Mouse (Mus musculus) kidney, postnatal 0 days (tissue): Measurements from ENCODE around the gene Pdcd7. TPM values are rescaled to one million over a fixed set of nuclear protein-coding genes. Genes with fewer than 3 reads are reported as not detected.

Experiments
- ATAC-seq: fragments of 200-750 bp; cut with Nextera tagmentation; replicated peaks from 2 replicates; pipeline ENCODE4 v1.8.0; 2017; ENCODE audit warnings: low read depth, moderate number of reproducible peaks, moderate TSS enrichment, moderate library complexity; ENCODE audit not compliant: low FRiP score
- DNase-seq: peaks from one replicate; pipeline ENCODE4 v3.0.0-alpha.2; 2016; ENCODE audit warnings: low spot score
- H3K27ac ChIP-seq: fragments of 300-500 bp; sonication (generic); 2 replicates; pipeline ENCODE4 v1.5.1; 2014; ENCODE audit warnings: mild to moderate bottlenecking
- H3K27me3 ChIP-seq: fragments of 300-500 bp; sonication (generic); 2 replicates; pipeline ENCODE4 v1.6.1; 2014; ENCODE audit warnings: low read length, mixed read lengths; ENCODE audit not compliant: insufficient read depth
- H3K36me3 ChIP-seq: fragments of 300-500 bp; sonication (generic); 2 replicates; pipeline ENCODE4 v1.6.1; 2014; ENCODE audit warnings: low read length, mixed read lengths; ENCODE audit not compliant: insufficient read depth
- H3K4me1 ChIP-seq: fragments of 300-500 bp; sonication (generic); replicated peaks from 2 replicates; pipeline ENCODE4 v1.6.1; 2014; ENCODE audit warnings: antibody characterized with exemption, low read length, mixed read lengths; ENCODE audit not compliant: insufficient read depth
- H3K4me2 ChIP-seq: fragments of 300-500 bp; sonication (generic); 2 replicates; pipeline ENCODE4 v1.6.1; 2014; ENCODE audit warnings: mild to moderate bottlenecking, low read length, moderate library complexity, mixed read lengths
- H3K4me3 ChIP-seq: fragments of 300-500 bp; sonication (generic); replicated peaks from 2 replicates; pipeline ENCODE4 v1.5.1; 2014; ENCODE audit warnings: low read depth, low read length
- H3K9ac ChIP-seq: fragments of 300-500 bp; sonication (generic); 2 replicates; pipeline ENCODE4 v1.6.1; 2014; ENCODE audit warnings: low read depth, low read length
- H3K9me3 ChIP-seq: fragments of 300-500 bp; sonication (generic); replicated peaks from 2 replicates; pipeline ENCODE4 v1.6.1; 2016; ENCODE audit warnings: low read length, inconsistent platforms, mixed read lengths
- CTCF ChIP-seq: IDR thresholded peaks from 2 replicates; pipeline ENCODE4 v1.5.1; 2016; ENCODE audit warnings: antibody characterized with exemption, low read depth, mild to moderate bottlenecking, moderate library complexity
- WGBS: fragments of 180-500 bp; shearing (Covaris S2); extraction: QIAGEN DNeasy Blood & Tissue Kit; methylation state at CpG from one replicate; pipeline ENCODE4 v1.1.7; 2014; 5-methylcytosine and 5-hydroxymethylcytosine counted together
- polyA plus RNA-seq: library from polyadenylated mRNA; unstranded; fragments of >200 nt; fragmentation: Nextera tagmentation; extraction: Ambion mirVana; gene quantifications from 2 replicates; pipeline ENCODE4 v1.2.1, GENCODE M21; 2015

The Pdcd7 gene
- polyA plus RNA-seq, 1 experiment from 2014 or later = 10.3 TPM

DNA sequence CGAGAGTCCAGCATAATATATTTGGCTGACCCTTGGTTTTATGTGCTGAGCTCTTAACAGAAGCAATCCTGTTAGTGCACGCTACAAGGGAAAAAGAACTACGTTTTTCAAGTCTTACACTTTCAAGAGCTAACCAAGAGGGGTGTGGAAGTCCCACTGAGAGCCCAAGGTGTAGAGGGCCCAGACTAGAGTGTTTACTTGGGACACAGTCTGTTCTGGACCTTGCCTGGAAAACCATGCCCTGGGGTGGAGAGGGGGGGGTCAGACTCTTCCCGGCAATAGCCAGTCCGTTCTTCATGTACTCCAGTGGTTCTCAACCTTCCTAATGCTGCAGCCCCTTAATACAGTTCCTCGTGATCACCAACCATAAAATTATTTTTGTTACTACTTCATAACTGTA lies 54.0 kb downstream of the Pdcd7 start:
- Histone ChIP-seq H3K27ac (no peak overlapping the region), H3K4me1 (no peaks in the 10 kb centered on the region; the same call in 1 of the 2 replicates), H3K4me2 (no peak overlapping the region), H3K4me3 (no peak overlapping the region), H3K9ac (no peak overlapping the region), H3K27me3 (no peaks in the 10 kb centered on the region), H3K9me3 (no peaks in the 10 kb centered on the region), H3K36me3 (no peaks in the 10 kb centered on the region)
- DNase-seq (no peak), ATAC-seq (no peak)
- no peak for TF ChIP-seq CTCF
- WGBS = 78% methylated on average over 6 of the region's 6 CpGs

DNA sequence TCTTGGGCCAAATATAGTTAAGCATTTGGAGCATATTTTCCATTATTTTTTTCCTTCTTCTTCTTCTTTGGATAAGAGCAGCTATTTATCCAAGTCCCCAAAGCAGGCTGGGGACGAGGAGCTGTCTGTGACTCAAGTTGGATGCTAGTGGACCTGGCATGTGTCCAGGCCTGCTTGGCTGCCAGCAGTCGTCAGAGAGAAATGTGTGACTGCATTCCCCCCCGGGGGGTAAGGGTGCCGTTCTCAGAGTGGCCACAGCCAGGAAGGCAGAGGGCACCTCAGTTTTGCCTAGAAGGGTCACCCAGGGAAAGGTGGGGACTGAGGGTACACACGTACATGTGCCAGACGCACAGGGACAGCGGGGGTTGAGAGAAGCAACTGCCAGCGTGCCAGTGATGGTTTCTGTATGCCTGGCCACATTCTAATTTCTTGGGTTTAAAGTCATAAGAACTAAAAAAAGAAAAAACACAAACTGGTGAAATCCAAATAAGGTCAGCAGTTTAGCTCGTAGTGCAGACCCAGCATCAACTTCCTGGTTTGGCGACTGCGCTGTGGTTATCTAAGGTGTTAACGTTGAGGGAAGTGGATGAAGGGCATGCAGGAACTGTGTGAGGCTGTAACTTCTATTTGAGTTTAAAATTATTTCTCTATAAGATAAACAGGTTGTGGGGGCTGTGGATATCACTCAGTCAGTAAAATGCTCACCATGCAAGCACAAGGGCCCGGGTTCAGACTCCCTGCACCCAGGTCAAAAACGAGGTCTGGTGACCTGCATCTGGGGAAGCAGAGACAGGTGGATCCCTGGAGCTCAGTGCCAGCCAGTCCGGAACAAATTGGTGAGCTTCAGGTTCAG lies 58.7 kb downstream of the Pdcd7 start:
- Histone ChIP-seq H3K4me1 (no peaks in the 10 kb centered on the region), H3K4me3 (no peak overlapping the region), H3K27me3 (no peaks in the 10 kb centered on the region), H3K9ac (0 out of 2 replicates have a peak overlapping the region, but pooled peaks have one; percentile 31), H3K36me3 (no peaks in the 10 kb centered on the region), H3K9me3 (no peaks in the 10 kb centered on the region), H3K4me2 (no peak overlapping the region), H3K27ac (no peak overlapping the region)
- DNase-seq (no peak), ATAC-seq (no peak)
- no peak for TF ChIP-seq CTCF
- 67% methylated on average over 15 of the region's 15 CpGs for WGBS

DNA sequence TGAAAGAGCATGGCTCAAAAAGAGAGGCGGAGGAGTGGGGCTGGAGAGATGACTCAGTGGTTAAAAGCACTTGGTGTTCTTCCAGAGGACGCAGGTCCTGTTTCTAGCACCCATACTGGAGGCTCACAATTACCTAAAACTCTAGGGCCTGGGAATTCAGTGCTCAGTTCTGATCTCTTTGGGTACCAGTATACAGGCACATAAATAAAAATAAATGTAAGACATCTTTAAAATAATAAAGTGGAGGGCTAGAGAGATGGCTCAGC lies 59.2 kb downstream of the Pdcd7 start:
- no peak overlapping the region for H3K9ac ChIP-seq
- H3K36me3 ChIP-seq = no peaks in the 10 kb centered on the region
- H3K4me1 ChIP-seq = no peaks in the 10 kb centered on the region
- H3K4me3 ChIP-seq = no peak overlapping the region
- no peak overlapping the region for H3K27ac ChIP-seq
- WGBS = 81% methylated on average over 2 of the region's 2 CpGs
- no peak for TF ChIP-seq CTCF
- H3K9me3 ChIP-seq = no peaks in the 10 kb centered on the region
- ATAC-seq = no peak
- DNase-seq = no peak
- H3K4me2 ChIP-seq = no peak overlapping the region
- H3K27me3 ChIP-seq = no peaks in the 10 kb centered on the region

- no peak for ATAC-seq
Observed at GRCm38 (mm10) chr9:65407327-65407726, 61.4 kb downstream of the Pdcd7 start.

DNA sequence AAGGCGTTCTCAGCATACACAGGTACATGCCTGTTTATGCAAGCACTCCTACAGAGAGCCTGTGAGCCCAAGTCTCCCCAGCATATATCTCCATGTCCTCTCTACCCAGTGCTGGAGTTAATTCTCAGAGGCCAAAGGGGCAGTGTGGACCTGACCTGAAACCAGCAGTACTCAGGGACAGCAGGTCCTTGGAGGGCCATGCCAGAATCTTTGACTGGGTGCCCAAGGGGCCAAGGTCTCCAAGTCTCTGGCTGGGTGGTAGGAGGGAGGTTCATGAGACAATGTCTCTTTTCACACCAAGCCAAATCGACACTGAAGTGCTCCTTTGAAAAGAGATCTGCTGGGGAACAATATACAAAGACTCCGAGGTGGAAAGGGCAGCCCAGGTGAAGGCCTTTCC lies 62.0 kb downstream of the Pdcd7 start:
- no peak for TF ChIP-seq CTCF
- Histone ChIP-seq H3K27me3 (no peaks in the 10 kb centered on the region), H3K27ac (no peak overlapping the region), H3K4me2 (no peak overlapping the region), H3K36me3 (no peaks in the 10 kb centered on the region), H3K4me3 (no peak overlapping the region), H3K4me1 (no peaks in the 10 kb centered on the region), H3K9me3 (no peaks in the 10 kb centered on the region), H3K9ac (no peak overlapping the region)
- WGBS = 64% methylated on average over 3 of the region's 3 CpGs
- ATAC-seq = no peak
- DNase-seq = no peak

More at GRCm38 (mm10) chr9:65407327-65407726, 61.4 kb downstream of the Pdcd7 start:
- Histone ChIP-seq H3K9ac (no peak overlapping the region), H3K27me3 (no peaks in the 10 kb centered on the region), H3K4me2 (no peak overlapping the region), H3K9me3 (no peaks in the 10 kb centered on the region), H3K27ac (no peak overlapping the region), H3K4me3 (no peak overlapping the region), H3K36me3 (no peaks in the 10 kb centered on the region), H3K4me1 (no peaks in the 10 kb centered on the region)
- TF ChIP-seq CTCF = no peak
- no peak for DNase-seq
- WGBS = 74% methylated on average over 5 of the region's 5 CpGs

DNA sequence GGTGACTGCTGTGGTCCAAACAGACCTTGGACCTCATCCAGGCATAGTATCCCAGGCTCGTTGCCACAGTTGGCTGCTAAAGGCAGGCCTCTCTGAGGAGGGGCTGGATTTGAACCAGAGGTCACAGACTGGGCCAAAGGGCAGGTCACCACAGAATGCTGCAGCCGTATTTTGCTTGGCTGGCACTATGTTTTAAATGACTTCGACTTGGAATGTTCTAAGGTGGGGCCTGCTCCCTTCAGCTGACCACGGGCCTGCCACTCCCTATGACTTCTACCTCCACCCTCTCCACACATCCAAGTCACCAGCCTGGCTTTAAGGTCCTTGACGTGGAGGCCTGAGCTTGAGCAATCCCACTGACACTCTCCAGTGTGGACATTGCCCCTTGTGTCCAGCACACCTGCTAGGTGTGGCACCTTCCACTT lies 63.0 kb downstream of the Pdcd7 start:
- H3K9ac ChIP-seq = no peak overlapping the region
- 45% methylated on average over 5 of the region's 5 CpGs for WGBS
- H3K9me3 ChIP-seq = no peaks in the 10 kb centered on the region
- H3K4me1 ChIP-seq = no peaks in the 10 kb centered on the region
- DNase-seq (no peak), ATAC-seq (peak; percentile 74)
- TF ChIP-seq CTCF = no peak
- H3K4me3 ChIP-seq = no peak overlapping the region
- H3K4me2 ChIP-seq = no peak overlapping the region
- no peaks in the 10 kb centered on the region for H3K27me3 ChIP-seq
- H3K36me3 ChIP-seq = no peaks in the 10 kb centered on the region
- H3K27ac ChIP-seq = no peak overlapping the region

Other genes starting within 250 kb of the Pdcd7 start
- gene Igdcc4, start 244.6 kb upstream of the Pdcd7 start, polyA plus RNA-seq = 4.9 and 5.2 TPM in 2 replicates
- 2.2 and 2.4 TPM in 2 replicates for gene Igdcc3, start 204.9 kb upstream of the Pdcd7 start, polyA plus RNA-seq
- gene Parp16, start 150.8 kb upstream of the Pdcd7 start, polyA plus RNA-seq = 8.4 and 8.6 TPM in 2 replicates
- gene Cilp, start 80.9 kb upstream of the Pdcd7 start, polyA plus RNA-seq = 0.33 and 0.51 TPM in 2 replicates
- 59.5 and 62.3 TPM in 2 replicates for gene Clpx, start 51.8 kb upstream of the Pdcd7 start, polyA plus RNA-seq
- 0.08 and 0.10 TPM in 2 replicates for gene Ubap1l, start 14.9 kb downstream of the Pdcd7 start, polyA plus RNA-seq
- 1.2 and 1.5 TPM in 2 replicates for gene Kbtbd13, start 45.5 kb downstream of the Pdcd7 start, polyA plus RNA-seq
- gene Rasl12, start 52.4 kb downstream of the Pdcd7 start, polyA plus RNA-seq = 10.4 and 10.7 TPM in 2 replicates
- 33.4 and 36.0 TPM in 2 replicates for gene Slc51b, start 76.9 kb downstream of the Pdcd7 start, polyA plus RNA-seq
- 19.2 and 20.6 TPM in 2 replicates for gene Mtfmt, start 89.7 kb downstream of the Pdcd7 start, polyA plus RNA-seq
- 118 and 122 TPM in 2 replicates for gene Spg21, start 114.8 kb downstream of the Pdcd7 start, polyA plus RNA-seq
- gene Ankdd1a, start 174.1 kb downstream of the Pdcd7 start, polyA plus RNA-seq = 0.14 TPM in 1 of 2 replicates, not detected in the other
- 13.4 and 14.6 TPM in 2 replicates for gene Plekho2, start 233.9 kb downstream of the Pdcd7 start, polyA plus RNA-seq
- gene Pif1, start 241.1 kb downstream of the Pdcd7 start, polyA plus RNA-seq = 3.5 and 4.8 TPM in 2 replicates